Mouse (Mus musculus): ENCODE data around the gene Fbxw5. TPM values are rescaled to one million over a fixed set of nuclear protein-coding genes. Genes with fewer than 3 reads are reported as not detected.
A peak's percentile ranks its signal among the peaks of the same experiment; 100 is the strongest.

Gene Fbxw5
- total and polyA plus RNA-seq, 3 experiments: 29.2 to 65.6 TPM; not detected in 1

- TF ChIP-seq POLR2AphosphoS2 (IDR thresholded peaks at IDR 0.05; ENCODE audit: low read length): no peak
- no peak for TF ChIP-seq BHLHE40 (IDR thresholded peaks at IDR 0.05; ENCODE audit: borderline replicate concordance, low read depth, low read length)
- Histone ChIP-seq H3K27me3 (ENCODE audit: control insufficient read depth in 1 of 2, insufficient read depth in 2 of 2, low read length in 2 of 2) (no peaks in the 10 kb centered on the region), H3K36me3 (ENCODE audit: control insufficient read depth in 1 of 2, insufficient read depth in 2 of 2, low read length in 2 of 2) (peaks cover 0 to 14% of the 10 kb centered on the region in 2 experiments; a peak in 2 of 4 replicates), H3K27ac (ENCODE audit: control insufficient read depth, low read depth, low read length) (no peak overlapping the region), H3K4me3 (ENCODE audit: control insufficient read depth in 1 of 2, insufficient read depth in 1 of 2, low read depth in 2 of 2, low read length in 2 of 2) (no peak overlapping the region), H3K4me1 (ENCODE audit: control insufficient read depth in 1 of 2, insufficient read depth in 2 of 2, low read length in 2 of 2) (peaks cover 0 to 16% of the 10 kb centered on the region in 2 experiments; a peak in 3 of 4 replicates), H3K9me3 (replicated peaks; ENCODE audit: insufficient read depth, low read length) (no peaks in the 10 kb centered on the region), H3K79me2 (ENCODE audit: control insufficient read depth, insufficient read depth, low read length, poor library complexity) (peaks cover 7% of the 10 kb centered on the region), H3K9ac (ENCODE audit: control insufficient read depth, low read depth, low read length, poor library complexity, severe bottlenecking) (no peak overlapping the region)
- no peak for DNase-seq (ENCODE audit: low read depth, low spot score)
Observed at GRCm38 (mm10) chr2:25505860-25506259, 5.3 kb downstream of the Fbxw5 start.

- Histone ChIP-seq H3K79me2 (ENCODE audit: control insufficient read depth, insufficient read depth, low read length, poor library complexity) (no peaks in the 10 kb centered on the region), H3K36me3 (ENCODE audit: control insufficient read depth in 1 of 2, insufficient read depth in 2 of 2, low read length in 2 of 2) (peaks cover 0 to 7% of the 10 kb centered on the region in 2 experiments; a peak in 2 of 4 replicates), H3K27me3 (ENCODE audit: control insufficient read depth in 1 of 2, insufficient read depth in 2 of 2, low read length in 2 of 2) (no peaks in the 10 kb centered on the region), H3K4me1 (ENCODE audit: control insufficient read depth in 1 of 2, insufficient read depth in 2 of 2, low read length in 2 of 2) (peaks cover 0 to 8% of the 10 kb centered on the region in 2 experiments; a peak in 3 of 4 replicates), H3K9me3 (replicated peaks; ENCODE audit: insufficient read depth, low read length) (no peaks in the 10 kb centered on the region), H3K9ac (ENCODE audit: control insufficient read depth, low read depth, low read length, poor library complexity, severe bottlenecking) (no peak overlapping the region), H3K27ac (ENCODE audit: control insufficient read depth, low read depth, low read length) (no peak overlapping the region), H3K4me3 (ENCODE audit: control insufficient read depth in 1 of 2, insufficient read depth in 1 of 2, low read depth in 2 of 2, low read length in 2 of 2) (no peak overlapping the region)
- peak; percentile 44 for DNase-seq (ENCODE audit: low read depth, low spot score)
- TF ChIP-seq MYB (IDR thresholded peaks at IDR 0.05; ENCODE audit: low read depth, low read length) (no peak), SMC3 (IDR thresholded peaks at IDR 0.05; ENCODE audit: low read depth, low read length) (0 out of 2 replicates have a peak, but pooled peaks have one; percentile 8), NELFE (IDR thresholded peaks at IDR 0.05; ENCODE audit: low read depth, low read length) (no peak), MAX (IDR thresholded peaks at IDR 0.05; ENCODE audit: low read length) (no peak), CTCF (IDR thresholded peaks at IDR 0.05 in 2 of 3, conservative IDR thresholded peaks at IDR 0.05 in 1 of 3; ENCODE audit: control insufficient read depth in 1 of 3, insufficient read depth in 1 of 3, low read depth in 2 of 3, low read length in 3 of 3, poor library complexity in 1 of 3, severe bottlenecking in 1 of 3) (peak in 2 of 3 experiments; percentile 17 to 39; a peak in 3 of 6 replicates)
Observed at GRCm38 (mm10) chr2:25506964-25507363, 6.4 kb downstream of the Fbxw5 start.

GRCm38 (mm10) chr2:25509912-25510311 lies 9.4 kb downstream of the Fbxw5 start:
- DNase-seq (ENCODE audit: low read depth, low spot score): no peak
- H3K36me3 ChIP-seq (ENCODE audit: control insufficient read depth in 1 of 2, insufficient read depth in 2 of 2, low read length in 2 of 2): no peaks in the 10 kb centered on the region
- no peak overlapping the region for H3K27ac ChIP-seq (ENCODE audit: control insufficient read depth, low read depth, low read length)
- no peaks in the 10 kb centered on the region for H3K79me2 ChIP-seq (ENCODE audit: control insufficient read depth, insufficient read depth, low read length, poor library complexity)
- H3K27me3 ChIP-seq (ENCODE audit: control insufficient read depth in 1 of 2, insufficient read depth in 2 of 2, low read length in 2 of 2): no peaks in the 10 kb centered on the region
- no peak overlapping the region for H3K4me3 ChIP-seq (ENCODE audit: control insufficient read depth in 1 of 2, insufficient read depth in 1 of 2, low read depth in 2 of 2, low read length in 2 of 2)
- no peaks in the 10 kb centered on the region for H3K4me1 ChIP-seq (ENCODE audit: control insufficient read depth in 1 of 2, insufficient read depth in 2 of 2, low read length in 2 of 2)
- no peaks in the 10 kb centered on the region for H3K9me3 ChIP-seq (replicated peaks; ENCODE audit: insufficient read depth, low read length)
- H3K9ac ChIP-seq (ENCODE audit: control insufficient read depth, low read depth, low read length, poor library complexity, severe bottlenecking): no peak overlapping the region
- TF ChIP-seq ZC3H11A (IDR thresholded peaks at IDR 0.05; ENCODE audit: low read depth, low read length) (peak; percentile 23; the same call in 1 of the 2 replicates), ZMIZ1 (IDR thresholded peaks at IDR 0.05; ENCODE audit: low read depth, low read length) (no peak), POLR2AphosphoS5 (IDR thresholded peaks at IDR 0.05; ENCODE audit: borderline replicate concordance, low read depth, low read length) (no peak), KAT2A (conservative IDR thresholded peaks at IDR 0.05; ENCODE audit: low read depth, low read length) (no peak), BHLHE40 (IDR thresholded peaks at IDR 0.05; ENCODE audit: borderline replicate concordance, low read depth, low read length) (no peak), ELF1 (IDR thresholded peaks at IDR 0.05; ENCODE audit: low read depth, low read length) (no peak), SIN3A (IDR thresholded peaks at IDR 0.05; ENCODE audit: low read length) (no peak), USF2 (IDR thresholded peaks at IDR 0.05; ENCODE audit: borderline replicate concordance in 1 of 2, insufficient read depth in 1 of 2, low read depth in 1 of 2, low read length in 2 of 2) (no peak), ZNF384 (IDR thresholded peaks at IDR 0.05; ENCODE audit: low read depth, low read length) (no peak), CTCF (IDR thresholded peaks at IDR 0.05 in 2 of 3, conservative IDR thresholded peaks at IDR 0.05 in 1 of 3; ENCODE audit: control insufficient read depth in 1 of 3, insufficient read depth in 1 of 3, low read depth in 2 of 3, low read length in 3 of 3, poor library complexity in 1 of 3, severe bottlenecking in 1 of 3) (peak; percentile 24 to 54 (median 51)), NRF1 (IDR thresholded peaks at IDR 0.05; ENCODE audit: insufficient read depth, low read depth, low read length, poor library complexity, severe bottlenecking) (no peak), MAZ (IDR thresholded peaks at IDR 0.05; ENCODE audit: low read depth, low read length) (no peak), MYC (IDR thresholded peaks at IDR 0.05; ENCODE audit: low read depth, low read length) (no peak), MYB (IDR thresholded peaks at IDR 0.05; ENCODE audit: low read depth, low read length) (no peak), CHD1 (IDR thresholded peaks at IDR 0.05; ENCODE audit: low read depth, low read length) (no peak), POLR2A (IDR thresholded peaks at IDR 0.05; ENCODE audit: control insufficient read depth in 1 of 2, insufficient read depth in 1 of 2, low read depth in 1 of 2, low read length in 2 of 2, poor library complexity in 1 of 2) (no peak), CHD2 (IDR thresholded peaks at IDR 0.05; ENCODE audit: low read length) (no peak), GATA1 (IDR thresholded peaks at IDR 0.05; ENCODE audit: low read depth, low read length) (no peak), MAX (IDR thresholded peaks at IDR 0.05; ENCODE audit: low read length) (no peak), UBTF (IDR thresholded peaks at IDR 0.05; ENCODE audit: borderline replicate concordance, insufficient read depth, low read depth, low read length) (no peak), POLR2AphosphoS2 (IDR thresholded peaks at IDR 0.05; ENCODE audit: low read length) (no peak), RAD21 (IDR thresholded peaks at IDR 0.05; ENCODE audit: low read depth, low read length) (peak; percentile 54), MXI1 (IDR thresholded peaks at IDR 0.05; ENCODE audit: low read depth, low read length) (no peak)
